Mouse (Mus musculus) megakaryocyte, embryonic 14.5 days (primary cell): ENCODE results near the gene Prdx6.

Experiments used
- FLI1 ChIP-seq: IDR thresholded peaks from 2 replicates; pipeline ENCODE4 v1.6.1; 2012; ENCODE audit warnings: low read length, inconsistent platforms, mixed read lengths
- GATA1 ChIP-seq: IDR thresholded peaks from 3 replicates; pipeline ENCODE4 v1.6.1; 2012; ENCODE audit warnings: mixed read lengths, low read length, inconsistent platforms, borderline replicate concordance

DNA sequence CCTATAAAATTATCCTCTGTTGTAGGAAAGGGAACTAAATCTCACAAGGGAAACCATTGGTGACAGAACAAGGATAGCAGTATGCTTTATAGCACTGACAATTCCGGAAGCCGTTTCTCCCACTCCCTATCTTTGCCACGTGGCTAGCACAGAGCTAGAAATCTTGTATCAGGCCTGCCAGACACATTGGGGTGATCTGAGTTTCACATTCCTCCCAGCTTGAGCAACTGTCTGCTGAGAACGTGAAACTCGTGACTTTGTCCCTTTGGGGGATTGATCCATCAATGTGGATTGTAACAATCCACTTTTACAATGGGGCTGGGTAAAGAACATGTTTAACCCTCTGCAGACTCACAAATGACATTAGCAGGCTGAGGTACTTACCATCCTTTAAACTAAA is 17.9 kb upstream of the Prdx6 start:
- TF ChIP-seq FLI1 (no peak), GATA1 (no peak)
